Mouse (Mus musculus): ENCODE results near the gene Ppp2ca. TPM values are rescaled to one million over a fixed set of nuclear protein-coding genes. Genes with fewer than 3 reads are reported as not detected.
A peak's percentile ranks its signal among the peaks of the same experiment; 100 is the strongest.
"Not testable (repeated sequence)": the region's sequence is repeated elsewhere in the genome, so short reads cannot be mapped to it uniquely, and the experiment has no call there.

Ppp2ca gene
- polyA plus RNA-seq, 1 experiment from 2014 or later = 80.6 TPM

DNA sequence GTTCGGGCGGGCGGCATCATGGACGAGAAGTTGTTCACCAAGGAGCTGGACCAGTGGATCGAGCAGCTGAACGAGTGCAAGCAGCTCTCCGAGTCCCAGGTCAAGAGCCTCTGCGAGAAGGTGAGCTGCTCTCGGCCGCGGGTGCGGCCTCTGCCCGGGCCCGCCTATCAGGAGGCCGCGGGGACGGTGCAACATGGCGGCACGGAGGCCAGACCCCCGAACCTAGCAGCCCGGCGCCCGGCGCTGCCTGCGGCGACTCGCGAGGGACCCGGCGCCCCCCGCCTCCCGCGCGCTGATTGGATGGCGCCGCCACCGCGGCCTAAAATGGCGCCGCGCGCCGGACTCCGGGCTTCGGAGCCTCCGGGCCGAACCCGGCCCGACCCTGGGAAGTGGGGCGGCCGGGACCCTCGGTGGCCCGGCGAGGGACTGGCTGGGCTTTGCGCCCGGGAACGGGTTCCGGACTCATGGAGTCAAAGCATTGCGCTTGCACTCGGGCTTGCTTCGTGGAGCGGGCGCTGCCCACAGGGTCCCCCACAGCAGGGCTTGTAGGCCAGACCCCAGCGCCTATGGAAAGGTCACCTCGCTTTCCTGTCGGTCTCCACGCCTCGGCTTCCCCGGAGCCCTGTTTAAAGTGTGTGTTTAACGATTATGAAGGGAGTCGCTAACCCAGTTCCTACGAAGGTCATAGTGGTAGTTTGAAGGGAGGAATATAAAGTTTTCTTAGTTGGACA, 715 bp downstream of the Ppp2ca start:
- Histone ChIP-seq H3K36me3 (peaks cover 3% of the 10 kb centered on the region; the same call in 1 of the 2 replicates), H3K4me3 (replicated peaks) (peak overlapping the region; percentile 92), H3K9ac (peak overlapping the region; percentile 84), H3K27ac (peak overlapping the region; percentile 97), H3K4me1 (peaks cover 30% of the 10 kb centered on the region), H3K9me3 (replicated peaks) (no peaks in the 10 kb centered on the region), H3K27me3 (no peaks in the 10 kb centered on the region), H3K4me2 (peak overlapping the region; percentile 66)
- WGBS = under 1% methylated on average over 62 of the region's 72 CpGs
- peak; percentile 85 for ATAC-seq (replicated peaks; ENCODE audit: low FRiP score)

DNA sequence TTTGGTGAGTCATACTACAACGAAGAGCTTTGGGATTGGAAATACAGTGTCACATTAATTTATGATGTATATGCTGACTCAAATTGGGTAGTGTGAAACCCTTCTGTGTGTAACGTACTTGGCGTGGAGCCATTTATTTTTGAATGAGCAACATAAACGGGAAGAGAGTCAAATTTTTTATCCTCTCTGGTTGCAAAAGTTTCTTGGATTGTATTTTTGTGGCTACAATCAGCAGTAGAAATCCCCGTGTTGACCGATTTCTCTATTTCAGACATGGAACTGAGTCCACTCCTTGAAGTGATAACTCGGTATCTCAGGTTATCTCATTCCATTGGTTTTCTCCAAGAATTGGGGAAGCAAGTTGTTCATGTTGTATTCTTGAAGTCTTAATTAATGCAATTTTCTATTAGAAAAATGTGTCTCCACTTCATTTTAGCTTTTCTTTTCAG, 1.3 kb downstream of the Ppp2ca start:
- Histone ChIP-seq H3K4me3 (replicated peaks) (peak overlapping the region; percentile 92), H3K9me3 (replicated peaks) (no peaks in the 10 kb centered on the region), H3K4me2 (peak overlapping the region; percentile 66), H3K27ac (peak overlapping the region; percentile 97), H3K9ac (peak overlapping the region; percentile 84), H3K36me3 (peaks cover 3% of the 10 kb centered on the region; the same call in 1 of the 2 replicates), H3K4me1 (peaks cover 34% of the 10 kb centered on the region), H3K27me3 (no peaks in the 10 kb centered on the region)
- 2% methylated on average over 7 of the region's 7 CpGs for WGBS
- ATAC-seq (replicated peaks; ENCODE audit: low FRiP score) = no peak

DNA sequence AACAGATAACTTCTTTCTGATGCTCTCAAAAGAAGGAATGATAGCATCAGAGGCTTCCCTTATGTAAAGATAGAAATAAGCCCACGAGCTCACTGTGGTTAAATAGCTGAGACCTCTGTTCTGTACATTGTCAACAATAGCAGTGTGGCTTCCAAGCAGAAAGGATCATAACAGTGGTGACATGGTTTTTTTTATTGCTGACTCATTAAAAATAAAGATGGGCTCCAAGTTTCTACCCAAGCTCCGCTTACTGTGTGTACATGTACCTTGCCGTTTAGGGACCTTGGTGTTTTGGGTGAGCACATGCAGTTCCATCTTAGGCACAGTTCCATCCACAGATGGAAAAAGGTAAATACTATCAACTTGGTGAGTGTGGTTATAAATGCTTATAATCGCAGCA, 4.5 kb downstream of the Ppp2ca start:
- Histone ChIP-seq H3K27me3 (no peaks in the 10 kb centered on the region), H3K27ac (no peak overlapping the region), H3K4me3 (replicated peaks) (no peak overlapping the region), H3K4me2 (no peak overlapping the region), H3K36me3 (peaks cover 3% of the 10 kb centered on the region; the same call in 1 of the 2 replicates), H3K9me3 (replicated peaks) (no peaks in the 10 kb centered on the region), H3K9ac (no peak overlapping the region), H3K4me1 (peaks cover 40% of the 10 kb centered on the region)
- ATAC-seq (replicated peaks; ENCODE audit: low FRiP score) = no peak
- 85% methylated on average over 4 of the region's 4 CpGs for WGBS

DNA sequence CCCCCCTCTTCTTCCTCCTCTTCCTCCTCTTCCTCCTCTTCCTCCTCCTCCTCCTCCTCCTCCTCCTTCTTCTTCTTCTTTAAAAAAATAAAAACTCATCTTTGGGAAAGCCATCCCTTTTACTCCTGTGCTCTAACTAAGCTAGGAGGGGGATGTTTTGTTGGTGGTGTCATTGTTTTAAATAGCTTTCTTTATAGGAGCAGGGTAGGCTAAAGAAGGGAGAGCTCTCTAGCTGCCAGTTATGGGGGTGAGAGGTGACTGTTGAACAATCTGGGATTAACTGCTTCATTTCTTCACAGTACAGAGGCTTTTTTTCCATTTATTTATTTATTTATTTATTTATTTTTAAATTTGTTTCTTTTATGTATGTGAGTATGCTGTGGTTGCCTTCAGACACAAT, 7.0 kb downstream of the Ppp2ca start:
- Histone ChIP-seq H3K36me3 (peaks cover 3% of the 10 kb centered on the region; the same call in 1 of the 2 replicates), H3K9ac (no peak overlapping the region), H3K4me3 (replicated peaks) (no peak overlapping the region), H3K9me3 (replicated peaks) (no peaks in the 10 kb centered on the region), H3K27ac (no peak overlapping the region), H3K27me3 (no peaks in the 10 kb centered on the region), H3K4me2 (no peak overlapping the region), H3K4me1 (peaks cover 33% of the 10 kb centered on the region)
- ATAC-seq (replicated peaks; ENCODE audit: low FRiP score) = no peak

DNA sequence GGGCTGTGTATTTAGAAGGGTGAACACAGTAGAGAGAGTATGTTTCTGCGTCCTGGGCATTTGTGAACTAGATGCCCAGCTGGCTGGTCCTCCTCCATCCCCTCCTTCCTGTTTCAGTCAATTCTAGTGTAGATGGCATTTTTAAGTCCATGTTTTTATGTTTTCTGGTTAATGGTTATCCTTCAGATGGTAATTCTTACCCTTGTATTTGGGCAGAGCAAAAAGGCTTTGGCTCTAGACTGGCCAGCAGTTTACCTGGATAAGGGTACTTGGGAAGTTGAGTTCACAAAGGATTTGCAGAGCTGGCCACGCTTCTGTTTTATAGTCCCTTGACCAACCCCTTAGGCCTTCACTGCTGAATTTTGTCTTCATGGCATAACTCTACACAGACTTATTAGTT, 7.6 kb downstream of the Ppp2ca start:
- 78% methylated on average over 2 of the region's 2 CpGs for WGBS

DNA sequence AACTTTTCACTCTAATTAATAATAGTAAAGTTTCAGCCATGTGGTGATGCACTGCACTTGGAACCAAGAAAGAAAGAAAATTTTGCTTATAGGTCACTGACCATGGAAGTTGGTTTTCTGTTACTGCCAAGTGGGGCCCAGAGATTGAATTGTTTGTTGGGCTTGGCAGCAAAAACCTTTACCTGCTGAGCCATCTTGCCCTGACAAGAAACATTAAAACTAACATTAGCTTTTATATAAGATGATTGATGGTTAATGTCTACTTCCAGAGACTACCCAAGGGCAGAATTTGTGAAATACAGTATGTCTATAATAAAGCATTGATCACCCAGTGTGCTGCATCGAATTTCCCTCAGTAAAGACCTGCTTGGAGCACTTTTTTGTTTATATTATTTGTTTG, 8.0 kb downstream of the Ppp2ca start:
- no peaks in the 10 kb centered on the region for H3K9me3 ChIP-seq (replicated peaks)
- H3K4me3 ChIP-seq (replicated peaks) = no peak overlapping the region
- H3K4me1 ChIP-seq = peaks cover 24% of the 10 kb centered on the region
- WGBS = 96% methylated on average over 1 of the region's 1 CpGs
- no peak for ATAC-seq (replicated peaks; ENCODE audit: low FRiP score)
- H3K27me3 ChIP-seq = no peaks in the 10 kb centered on the region
- H3K4me2 ChIP-seq = no peak overlapping the region
- no peak overlapping the region for H3K27ac ChIP-seq
- H3K9ac ChIP-seq = no peak overlapping the region
- 0 out of 2 replicates have a peak, but pooled peaks cover 3% of the 10 kb centered on the region for H3K36me3 ChIP-seq

More for the DNA sequence above, 7.6 kb downstream of the Ppp2ca start:
- Histone ChIP-seq H3K4me2 (no peak overlapping the region), H3K4me3 (replicated peaks) (no peak overlapping the region), H3K27me3 (no peaks in the 10 kb centered on the region), H3K9me3 (replicated peaks) (no peaks in the 10 kb centered on the region), H3K36me3 (0 out of 2 replicates have a peak, but pooled peaks cover 3% of the 10 kb centered on the region), H3K27ac (no peak overlapping the region), H3K4me1 (peaks cover 28% of the 10 kb centered on the region), H3K9ac (no peak overlapping the region)
- no peak for ATAC-seq (replicated peaks; ENCODE audit: low FRiP score)

DNA sequence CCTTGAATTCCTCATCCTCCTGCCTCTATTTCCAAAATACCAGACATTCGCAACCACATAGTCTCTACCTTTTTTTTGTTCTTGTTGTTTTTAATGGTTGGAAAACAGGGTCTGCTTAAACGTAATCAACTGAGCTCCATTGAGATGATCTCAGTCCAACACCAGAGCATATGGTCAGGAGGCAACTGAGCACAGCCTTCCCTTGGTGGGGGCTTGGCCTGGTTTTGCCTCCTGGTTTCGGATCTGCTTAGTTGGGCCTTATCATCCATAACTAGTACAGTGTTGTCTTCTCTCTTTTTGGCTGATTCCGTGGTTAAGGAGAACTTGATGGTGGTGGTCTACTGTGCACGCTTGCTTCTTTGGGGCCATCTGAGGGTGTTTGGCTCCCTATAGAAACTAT, 10.3 kb downstream of the Ppp2ca start:
- WGBS = 92% methylated on average over 5 of the region's 5 CpGs
- Histone ChIP-seq H3K9me3 (replicated peaks) (no peaks in the 10 kb centered on the region), H3K4me3 (replicated peaks) (no peak overlapping the region), H3K4me2 (no peak overlapping the region), H3K9ac (no peak overlapping the region), H3K27me3 (no peaks in the 10 kb centered on the region), H3K4me1 (peaks cover 15% of the 10 kb centered on the region), H3K36me3 (peaks cover 7% of the 10 kb centered on the region), H3K27ac (no peak overlapping the region)
- ATAC-seq (replicated peaks; ENCODE audit: low FRiP score) = no peak

DNA sequence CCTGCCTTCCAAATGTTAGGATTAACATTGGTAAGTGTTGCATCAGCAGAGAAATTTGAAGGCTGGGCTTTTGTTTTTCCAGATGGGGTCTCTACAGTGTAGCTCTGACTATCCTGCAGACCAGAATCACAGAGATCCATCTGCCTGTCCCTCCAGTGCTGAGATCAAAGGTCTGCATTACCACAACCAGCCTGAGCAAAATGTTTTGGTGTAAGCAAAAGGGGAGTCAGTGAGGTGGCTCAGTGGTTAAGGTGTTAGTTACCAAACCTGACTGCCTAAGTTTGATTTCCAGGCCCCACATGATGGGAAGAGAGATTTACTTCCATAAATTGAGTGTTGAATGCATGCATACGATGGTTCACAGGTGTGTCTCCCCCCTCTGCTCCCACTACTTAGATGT, 10.9 kb downstream of the Ppp2ca start:
- no peaks in the 10 kb centered on the region for H3K27me3 ChIP-seq
- no peaks in the 10 kb centered on the region for H3K9me3 ChIP-seq (replicated peaks)
- no peak overlapping the region for H3K9ac ChIP-seq
- WGBS = 90% methylated on average over 1 of the region's 1 CpGs
- peaks cover 12% of the 10 kb centered on the region for H3K4me1 ChIP-seq
- no peak overlapping the region for H3K4me3 ChIP-seq (replicated peaks)
- no peak overlapping the region for H3K27ac ChIP-seq
- ATAC-seq (replicated peaks; ENCODE audit: low FRiP score) = no peak
- H3K36me3 ChIP-seq = peaks cover 13% of the 10 kb centered on the region
- no peak overlapping the region for H3K4me2 ChIP-seq

DNA sequence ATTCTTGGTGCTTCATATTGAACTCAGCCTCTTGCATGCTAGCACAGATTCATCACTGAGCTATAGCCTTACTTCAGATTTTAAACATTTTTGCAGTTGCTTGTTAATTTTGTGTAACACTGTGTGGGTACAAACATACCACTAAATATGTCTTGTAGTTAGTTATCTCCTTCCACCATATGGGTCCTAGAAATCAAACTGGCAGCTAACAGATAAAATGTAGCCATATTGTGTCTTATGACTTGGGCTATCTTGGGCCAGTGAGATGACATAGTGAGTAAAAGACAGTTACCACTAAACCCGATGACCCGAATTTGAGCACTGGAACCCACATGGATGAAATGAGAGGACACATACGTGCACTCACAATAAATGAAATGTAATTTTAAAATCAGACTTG, 17.0 kb downstream of the Ppp2ca start:
- Histone ChIP-seq H3K4me3 (replicated peaks) (no peak overlapping the region), H3K27me3 (no peaks in the 10 kb centered on the region), H3K9ac (no peak overlapping the region), H3K4me2 (no peak overlapping the region), H3K27ac (no peak overlapping the region), H3K36me3 (peaks cover 74% of the 10 kb centered on the region), H3K4me1 (no peaks in the 10 kb centered on the region), H3K9me3 (replicated peaks) (no peaks in the 10 kb centered on the region)
- 95% methylated on average over 3 of the region's 3 CpGs for WGBS
- ATAC-seq (replicated peaks; ENCODE audit: low FRiP score) = no peak

DNA sequence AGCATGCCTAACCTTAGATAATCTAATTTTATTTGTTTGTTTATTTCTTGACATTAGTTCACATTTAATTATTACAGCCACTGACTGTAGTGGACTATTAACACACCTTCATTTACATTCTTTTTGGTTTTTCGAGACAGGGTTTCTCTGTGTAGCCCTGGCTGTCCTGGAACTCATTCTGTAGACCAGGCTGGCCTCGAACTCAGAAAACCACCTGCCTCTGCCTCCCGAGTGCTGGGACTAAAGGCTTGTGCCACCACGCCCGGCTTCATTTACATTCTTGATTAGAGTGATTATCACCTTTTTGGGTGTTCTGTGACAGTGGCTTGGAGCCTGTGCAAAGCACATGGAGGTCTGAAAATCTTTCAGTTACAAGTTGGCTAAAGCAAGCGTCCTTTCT, 17.6 kb downstream of the Ppp2ca start:
- peaks cover 79% of the 10 kb centered on the region for H3K36me3 ChIP-seq
- H3K27me3 ChIP-seq; H3K4me3 ChIP-seq (replicated peaks); H3K4me1 ChIP-seq; H3K9me3 ChIP-seq (replicated peaks); ATAC-seq (replicated peaks; ENCODE audit: low FRiP score); H3K9ac ChIP-seq; H3K27ac ChIP-seq; H3K4me2 ChIP-seq: not testable (repeated sequence)
- 92% methylated on average over 6 of the region's 6 CpGs for WGBS

DNA sequence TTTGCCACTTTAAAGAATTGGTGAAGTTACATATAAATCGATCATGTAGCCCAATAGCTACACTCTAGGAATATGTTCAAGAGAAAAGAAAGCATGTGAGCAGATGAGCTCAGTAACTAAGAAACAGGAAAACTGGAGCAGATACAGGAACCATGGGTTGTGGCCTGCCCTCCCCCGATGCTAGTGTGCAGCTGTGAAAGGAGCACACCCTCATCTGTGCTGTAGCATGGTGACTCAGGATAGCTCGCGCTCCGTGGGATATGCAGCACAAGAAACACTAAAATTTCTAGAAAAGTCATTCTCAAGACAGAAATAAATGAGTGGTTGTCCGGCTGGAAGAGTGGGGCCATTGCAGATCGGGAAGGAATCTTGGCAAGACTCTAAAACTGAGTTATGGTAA, 18.7 kb downstream of the Ppp2ca start:
- ATAC-seq (replicated peaks; ENCODE audit: low FRiP score) = no peak
- peaks cover 89% of the 10 kb centered on the region for H3K36me3 ChIP-seq
- WGBS = 93% methylated on average over 7 of the region's 7 CpGs

DNA sequence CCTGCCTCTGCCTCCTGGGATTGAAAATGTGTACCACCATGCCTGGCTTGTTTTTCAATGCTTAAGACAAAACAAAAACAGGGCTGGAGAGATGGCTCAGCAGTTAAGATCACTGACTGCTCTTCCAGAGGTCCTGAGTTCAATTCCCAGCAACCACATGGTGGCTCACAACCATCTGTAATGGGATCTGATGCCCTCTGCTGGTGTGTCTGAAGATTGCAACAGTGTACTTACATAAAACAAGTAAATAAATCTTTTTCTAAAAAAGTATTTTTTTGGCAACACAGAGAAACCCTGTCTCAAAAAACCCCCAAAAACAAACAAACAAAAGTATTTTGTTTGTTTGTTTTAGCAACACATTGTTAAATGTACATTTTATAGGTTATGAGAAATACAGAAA, 21.9 kb downstream of the Ppp2ca start:
- H3K27ac ChIP-seq; H3K9me3 ChIP-seq (replicated peaks); H3K27me3 ChIP-seq; H3K4me3 ChIP-seq (replicated peaks); H3K9ac ChIP-seq; ATAC-seq (replicated peaks; ENCODE audit: low FRiP score); H3K4me1 ChIP-seq; H3K4me2 ChIP-seq: not testable (repeated sequence)
- peaks cover 98% of the 10 kb centered on the region for H3K36me3 ChIP-seq

More for the DNA sequence above, 18.7 kb downstream of the Ppp2ca start:
- no peak overlapping the region for H3K4me2 ChIP-seq
- no peak overlapping the region for H3K9ac ChIP-seq
- no peaks in the 10 kb centered on the region for H3K4me1 ChIP-seq
- no peaks in the 10 kb centered on the region for H3K27me3 ChIP-seq
- no peaks in the 10 kb centered on the region for H3K9me3 ChIP-seq (replicated peaks)
- H3K27ac ChIP-seq = no peak overlapping the region
- no peak overlapping the region for H3K4me3 ChIP-seq (replicated peaks)

DNA sequence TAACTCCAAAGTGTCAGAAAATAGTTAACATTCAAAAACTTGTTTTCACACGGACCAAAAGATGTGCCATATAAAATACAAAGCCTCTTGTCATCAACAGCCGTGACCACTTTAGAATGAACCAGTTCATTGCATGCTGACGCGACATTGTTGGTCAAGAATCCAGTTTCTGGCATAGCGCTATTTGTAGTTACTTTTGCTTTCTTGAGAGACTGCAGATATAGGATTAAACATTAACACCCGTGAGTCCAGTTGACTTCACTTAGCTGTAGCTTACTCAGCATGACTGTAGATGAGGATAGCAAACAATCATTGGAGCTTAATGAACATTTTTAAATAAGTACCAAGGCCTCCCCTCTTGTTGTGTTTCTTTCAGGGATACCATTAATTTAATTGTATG, 23.6 kb downstream of the Ppp2ca start:
- H3K36me3 ChIP-seq = peaks cover 95% of the 10 kb centered on the region
- H3K9me3 ChIP-seq (replicated peaks) = no peaks in the 10 kb centered on the region
- ATAC-seq (replicated peaks; ENCODE audit: low FRiP score) = no peak
- no peak overlapping the region for H3K4me3 ChIP-seq (replicated peaks)
- H3K4me2 ChIP-seq = no peak overlapping the region
- no peaks in the 10 kb centered on the region for H3K4me1 ChIP-seq
- H3K27me3 ChIP-seq = no peaks in the 10 kb centered on the region
- 83% methylated on average over 6 of the region's 6 CpGs for WGBS
- no peak overlapping the region for H3K27ac ChIP-seq
- no peak overlapping the region for H3K9ac ChIP-seq
